Mouse (Mus musculus): Measurements from ENCODE around the gene Fam161b.

GRCm38 (mm10) chr12:84361555-84362489 is at the start of gene Fam161b, which contains the start of gene Coq6:
- no peak for TF ChIP-seq CTCF (IDR thresholded peaks at IDR 0.05; ENCODE audit: insufficient read depth, low read depth, low read length)
- 0 out of 2 replicates have a peak, but pooled peaks have one; percentile 37 for TF ChIP-seq POLR2A (IDR thresholded peaks at IDR 0.05; ENCODE audit: insufficient read depth, low read depth, low read length)
